Mouse (Mus musculus) neural tube, embryonic 15.5 days (tissue): ENCODE measurements at regions not wholly inside any gene's neighbourhood (a gene's known extent, or its start where the extent isn't known, plus 50 kb on each side); places are given as distances from the start of the nearest gene placed in this dataset.

Experiments used
- ATAC-seq: fragments of 200-750 bp; cut with Nextera tagmentation; 2 replicates; pipeline ENCODE4 v1.8.0; 2017; ENCODE audit warnings: mild to moderate bottlenecking, moderate TSS enrichment, moderate library complexity; ENCODE audit not compliant: low FRiP score
- H3K27ac ChIP-seq: fragments of 300-500 bp; sonication (generic); replicated peaks from 2 replicates; pipeline ENCODE4 v1.5.1; 2015; ENCODE audit warnings: mild to moderate bottlenecking, inconsistent platforms
- H3K27me3 ChIP-seq: fragments of 300-500 bp; sonication (generic); replicated peaks from 2 replicates; pipeline ENCODE4 v1.6.1; 2015; ENCODE audit warnings: inconsistent platforms
- H3K36me3 ChIP-seq: fragments of 300-500 bp; sonication (generic); 2 replicates; pipeline ENCODE4 v1.6.1; 2015; ENCODE audit warnings: inconsistent platforms
- H3K4me1 ChIP-seq: fragments of 300-500 bp; sonication (generic); 2 replicates; pipeline ENCODE4 v1.6.1; 2015; ENCODE audit warnings: inconsistent platforms
- H3K4me2 ChIP-seq: fragments of 300-500 bp; sonication (generic); 2 replicates; pipeline ENCODE4 v1.6.1; 2015; ENCODE audit warnings: inconsistent platforms, mild to moderate bottlenecking, moderate library complexity
- H3K4me3 ChIP-seq: fragments of 300-500 bp; sonication (generic); replicated peaks from 2 replicates; pipeline ENCODE4 v1.5.1; 2015; ENCODE audit warnings: mild to moderate bottlenecking, inconsistent platforms
- H3K9ac ChIP-seq: fragments of 300-500 bp; sonication (generic); replicated peaks from 2 replicates; pipeline ENCODE4 v1.6.1; 2015; ENCODE audit warnings: mild to moderate bottlenecking, inconsistent platforms
- H3K9me3 ChIP-seq: fragments of 300-500 bp; sonication (generic); replicated peaks from 2 replicates; pipeline ENCODE4 v1.6.1; 2016; ENCODE audit warnings: inconsistent platforms
- WGBS: fragments of 180-500 bp; shearing (Covaris S2); methylation state at CpG from one replicate; pipeline ENCODE4 v1.1.7; 2015; ENCODE audit warnings: mixed read lengths; 5-methylcytosine and 5-hydroxymethylcytosine counted together

GRCm38 (mm10) chr13:71034926-71035687 is 193.5 kb upstream of the Adamts16 start:
- Histone ChIP-seq H3K4me1 (no peaks in the 10 kb centered on the region), H3K27ac (no peak overlapping the region), H3K27me3 (no peaks in the 10 kb centered on the region), H3K9ac (no peak overlapping the region), H3K36me3 (no peaks in the 10 kb centered on the region), H3K9me3 (no peaks in the 10 kb centered on the region), H3K4me2 (no peak overlapping the region), H3K4me3 (no peak overlapping the region)
- ATAC-seq = no peak
- 49% methylated on average over 13 of the region's 13 CpGs for WGBS

- ATAC-seq = no peak
- H3K27ac ChIP-seq = no peak overlapping the region
- H3K4me1 ChIP-seq = no peaks in the 10 kb centered on the region
- H3K27me3 ChIP-seq = peaks cover 13% of the 10 kb centered on the region
- H3K9me3 ChIP-seq = no peaks in the 10 kb centered on the region
- no peak overlapping the region for H3K4me3 ChIP-seq
- H3K36me3 ChIP-seq = no peaks in the 10 kb centered on the region
- WGBS = 23% methylated on average over 3 of the region's 3 CpGs
- no peak overlapping the region for H3K4me2 ChIP-seq
- no peak overlapping the region for H3K9ac ChIP-seq
Measured at GRCm38 (mm10) chr13:71008216-71008615, 166.6 kb upstream of the Adamts16 start.

GRCm38 (mm10) chr13:71006117-71006516 is 164.5 kb upstream of the Adamts16 start:
- ATAC-seq = 0 out of 2 replicates have a peak, but pooled peaks have one; percentile 53
- Histone ChIP-seq H3K9ac (no peak overlapping the region), H3K27ac (no peak overlapping the region), H3K27me3 (peaks cover 13% of the 10 kb centered on the region), H3K4me2 (no peak overlapping the region), H3K4me3 (no peak overlapping the region), H3K4me1 (no peaks in the 10 kb centered on the region), H3K36me3 (no peaks in the 10 kb centered on the region), H3K9me3 (no peaks in the 10 kb centered on the region)
- WGBS = 7% methylated on average over 1 of the region's 1 CpGs

GRCm38 (mm10) chr13:71003517-71003916 is 161.9 kb upstream of the Adamts16 start:
- Histone ChIP-seq H3K4me1 (no peaks in the 10 kb centered on the region), H3K27me3 (peaks cover 18% of the 10 kb centered on the region), H3K36me3 (no peaks in the 10 kb centered on the region), H3K9me3 (no peaks in the 10 kb centered on the region), H3K9ac (no peak overlapping the region), H3K27ac (no peak overlapping the region), H3K4me2 (no peak overlapping the region), H3K4me3 (no peak overlapping the region)
- WGBS = 43% methylated on average over 3 of the region's 3 CpGs
- ATAC-seq = peak; percentile 51; the same call in 1 of the 2 replicates

- H3K4me1 ChIP-seq = no peaks in the 10 kb centered on the region
Measured at GRCm38 (mm10) chr13:71001278-71001677, 159.7 kb upstream of the Adamts16 start.

GRCm38 (mm10) chr13:71000422-71001008 is 158.9 kb upstream of the Adamts16 start:
- WGBS = 55% methylated on average over 5 of the region's 5 CpGs

More at GRCm38 (mm10) chr13:71001278-71001677, 159.7 kb upstream of the Adamts16 start:
- Histone ChIP-seq H3K27ac (no peak overlapping the region), H3K4me3 (no peak overlapping the region), H3K9me3 (no peaks in the 10 kb centered on the region), H3K36me3 (no peaks in the 10 kb centered on the region), H3K9ac (no peak overlapping the region), H3K27me3 (peaks cover 5% of the 10 kb centered on the region; the same call in 1 of the 2 replicates), H3K4me2 (no peak overlapping the region)
- peak; percentile 73 for ATAC-seq
- WGBS = 14% methylated on average over 2 of the region's 2 CpGs

GRCm38 (mm10) chr13:70993522-70993921 is 151.9 kb upstream of the Adamts16 start:
- no peak overlapping the region for H3K9ac ChIP-seq
- WGBS = 79% methylated on average over 1 of the region's 1 CpGs
- no peaks in the 10 kb centered on the region for H3K4me1 ChIP-seq
- no peak overlapping the region for H3K4me3 ChIP-seq
- H3K9me3 ChIP-seq = no peaks in the 10 kb centered on the region
- no peak for ATAC-seq
- no peaks in the 10 kb centered on the region for H3K27me3 ChIP-seq
- no peak overlapping the region for H3K4me2 ChIP-seq
- H3K36me3 ChIP-seq = no peaks in the 10 kb centered on the region
- no peak overlapping the region for H3K27ac ChIP-seq

More at GRCm38 (mm10) chr13:71000422-71001008, 158.9 kb upstream of the Adamts16 start:
- ATAC-seq = no peak
- Histone ChIP-seq H3K27ac (no peak overlapping the region), H3K27me3 (peaks cover 5% of the 10 kb centered on the region; the same call in 1 of the 2 replicates), H3K4me2 (no peak overlapping the region), H3K36me3 (no peaks in the 10 kb centered on the region), H3K9ac (no peak overlapping the region), H3K4me3 (no peak overlapping the region), H3K9me3 (no peaks in the 10 kb centered on the region), H3K4me1 (no peaks in the 10 kb centered on the region)

GRCm38 (mm10) chr13:70989999-70990645 is 148.5 kb upstream of the Adamts16 start:
- H3K9me3 ChIP-seq = no peaks in the 10 kb centered on the region
- no peak overlapping the region for H3K4me2 ChIP-seq
- 0 out of 2 replicates have a peak overlapping the region, but pooled peaks have one; percentile 9 for H3K27ac ChIP-seq
- no peak overlapping the region for H3K4me3 ChIP-seq
- no peak overlapping the region for H3K9ac ChIP-seq
- no peaks in the 10 kb centered on the region for H3K36me3 ChIP-seq
- H3K4me1 ChIP-seq = no peaks in the 10 kb centered on the region
- no peaks in the 10 kb centered on the region for H3K27me3 ChIP-seq
- peak; percentile 88 for ATAC-seq
- WGBS = 61% methylated on average over 10 of the region's 10 CpGs

GRCm38 (mm10) chr13:70979344-70979743 is 137.7 kb upstream of the Adamts16 start:
- no peak overlapping the region for H3K4me2 ChIP-seq
- no peak overlapping the region for H3K27ac ChIP-seq
- no peak overlapping the region for H3K4me3 ChIP-seq
- no peaks in the 10 kb centered on the region for H3K9me3 ChIP-seq
- H3K4me1 ChIP-seq = no peaks in the 10 kb centered on the region
- H3K36me3 ChIP-seq = no peaks in the 10 kb centered on the region
- 88% methylated on average over 1 of the region's 1 CpGs for WGBS
- H3K9ac ChIP-seq = no peak overlapping the region
- ATAC-seq = no peak
- no peaks in the 10 kb centered on the region for H3K27me3 ChIP-seq

GRCm38 (mm10) chr13:70978547-70979307 is 137.1 kb upstream of the Adamts16 start:
- no peak overlapping the region for H3K4me3 ChIP-seq
- WGBS = 86% methylated on average over 4 of the region's 5 CpGs
- H3K4me2 ChIP-seq = no peak overlapping the region
- no peaks in the 10 kb centered on the region for H3K36me3 ChIP-seq
- H3K27ac ChIP-seq = no peak overlapping the region
- no peaks in the 10 kb centered on the region for H3K9me3 ChIP-seq
- no peak overlapping the region for H3K9ac ChIP-seq
- no peak for ATAC-seq
- H3K4me1 ChIP-seq = no peaks in the 10 kb centered on the region
- no peaks in the 10 kb centered on the region for H3K27me3 ChIP-seq

GRCm38 (mm10) chr13:70969596-70969995 is 128.0 kb upstream of the Adamts16 start:
- Histone ChIP-seq H3K27ac (no peak overlapping the region), H3K4me1 (no peaks in the 10 kb centered on the region), H3K9me3 (no peaks in the 10 kb centered on the region), H3K36me3 (no peaks in the 10 kb centered on the region), H3K27me3 (no peaks in the 10 kb centered on the region), H3K4me3 (no peak overlapping the region), H3K4me2 (no peak overlapping the region), H3K9ac (no peak overlapping the region)
- 91% methylated on average over 9 of the region's 9 CpGs for WGBS
- ATAC-seq = no peak
